ENCODE assay signal across 22 mouse cellular contexts in the genomic region with DNA sequence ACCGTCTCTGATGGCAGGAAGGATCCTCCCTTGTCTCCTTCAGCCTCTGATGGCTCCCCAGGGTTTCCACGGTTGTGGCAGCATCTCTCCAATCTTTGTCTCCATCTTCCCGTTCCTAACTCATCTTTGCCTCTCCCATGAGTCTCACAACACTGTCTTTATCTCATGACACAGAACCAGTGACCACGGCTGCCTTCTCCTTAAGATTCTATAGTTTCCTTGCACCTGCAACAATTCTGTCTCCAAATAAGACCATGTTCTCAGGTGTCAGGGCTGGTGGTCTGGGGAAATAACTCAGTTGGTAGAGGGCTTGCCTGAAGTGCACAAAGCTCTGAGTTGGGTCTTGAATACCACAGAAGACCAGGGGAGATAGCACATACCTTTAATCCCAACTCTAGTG.
"Had no signal": no experiment of that assay in that cellular context is flagged by ENCODE, and none has a peak within 500 bp of the region (broad histone marks: within the 10 kb centered on the region; RNA-seq: fewer than 3 reads in every experiment).

No protein-coding gene starts in this region.

- DNase-seq: gastrocnemius, adult 2 months; gastrocnemius, postnatal 10 days; gastrocnemius, postnatal 25 days; heart, adult 2 months; heart, postnatal 10 days; heart, postnatal 4 days; kidney, adult 18-20 months; kidney, adult 8-10 months; kidney, postnatal 10 days; kidney, postnatal 25 days; kidney, postnatal 4 days had no signal

- H3K27me3 ChIP-seq: heart, embryonic 12.5 days; intestine, embryonic 15.5 days; limb, embryonic 15.5 days; liver, embryonic 12.5 days had no signal

- H3K27ac ChIP-seq: gastrocnemius, adult 2 months; heart, adult 2 months; hindbrain, embryonic 14.5 days; intestine, embryonic 15.5 days; layer of hippocampus, adult 2 months; left cerebral cortex, adult 2 months; limb, embryonic 13.5 days; limb, embryonic 15.5 days; liver, embryonic 12.5 days had no signal

- H3K4me2 ChIP-seq: heart, embryonic 12.5 days; hindbrain, embryonic 14.5 days; intestine, embryonic 15.5 days; limb, embryonic 13.5 days; limb, embryonic 15.5 days; liver, embryonic 12.5 days had no signal

- ATAC-seq: hindbrain, embryonic 16.5 days; inflammation-experienced regulatory T-cells, adult 6 months; intestine, embryonic 15.5 days; intestine, postnatal 0 days; liver, embryonic 12.5 days had no signal

- H3K9ac ChIP-seq: heart, embryonic 12.5 days; hindbrain, embryonic 14.5 days; intestine, embryonic 15.5 days; limb, embryonic 13.5 days; limb, embryonic 15.5 days; liver, embryonic 12.5 days had no signal

- H3K4me1 ChIP-seq: liver, embryonic 12.5 days had no signal

- H3K36me3 ChIP-seq: heart, embryonic 12.5 days; intestine, embryonic 15.5 days; limb, embryonic 13.5 days; limb, embryonic 15.5 days; liver, embryonic 12.5 days had no signal

- H3K4me3 ChIP-seq: gastrocnemius, adult 2 months; heart, adult 2 months; heart, embryonic 12.5 days; intestine, embryonic 15.5 days; layer of hippocampus, adult 2 months; left cerebral cortex, adult 2 months; limb, embryonic 13.5 days; limb, embryonic 15.5 days; liver, embryonic 12.5 days had no signal

- H3K9me3 ChIP-seq: heart, embryonic 12.5 days; intestine, embryonic 15.5 days; limb, embryonic 13.5 days; limb, embryonic 15.5 days; liver, embryonic 12.5 days had no signal
